Mouse (Mus musculus) embryonic facial prominence, embryonic 11.5 days (tissue): ENCODE measurements around the gene Armc5. TPM values are rescaled to one million over a fixed set of nuclear protein-coding genes. Genes with fewer than 3 reads are reported as not detected.
A peak's percentile ranks its signal among the peaks of the same experiment; 100 is the strongest.

Experiments used
- ATAC-seq: fragments of 200-750 bp; cut with Nextera tagmentation; replicated peaks from 2 replicates; pipeline ENCODE4 v1.8.0; 2017; ENCODE audit warnings: low read depth; ENCODE audit not compliant: insufficient number of reproducible peaks, low FRiP score, low TSS enrichment
- DNase-seq: peaks from one replicate; pipeline ENCODE4 v3.0.0-alpha.2; 2015; ENCODE audit warnings: low spot score
- H3K27ac ChIP-seq: fragments of 300-500 bp; sonication (generic); replicated peaks from 2 replicates; pipeline ENCODE4 v1.5.1; 2014; ENCODE audit warnings: mild to moderate bottlenecking, low read depth, low read length, control low read depth
- H3K27me3 ChIP-seq: fragments of 300-500 bp; sonication (generic); 2 replicates; pipeline ENCODE4 v1.6.1; 2014; ENCODE audit warnings: mild to moderate bottlenecking, low read length, moderate library complexity, mixed read lengths; ENCODE audit not compliant: control insufficient read depth, insufficient read depth
- H3K36me3 ChIP-seq: fragments of 300-500 bp; sonication (generic); replicated peaks from 2 replicates; pipeline ENCODE4 v1.6.1; 2014; ENCODE audit warnings: low read depth, mild to moderate bottlenecking, low read length, moderate library complexity, mixed read lengths; ENCODE audit not compliant: control insufficient read depth, insufficient read depth
- H3K4me1 ChIP-seq: fragments of 300-500 bp; sonication (generic); 2 replicates; pipeline ENCODE4 v1.6.1; 2014; ENCODE audit warnings: low read length, mixed read lengths; ENCODE audit not compliant: control insufficient read depth, insufficient read depth
- H3K4me2 ChIP-seq: fragments of 300-500 bp; sonication (generic); 2 replicates; pipeline ENCODE4 v1.6.1; 2014; ENCODE audit warnings: low read depth, mild to moderate bottlenecking, control low read depth, low read length, moderate library complexity
- H3K4me3 ChIP-seq: fragments of 300-500 bp; sonication (generic); 2 replicates; pipeline ENCODE4 v1.5.1; 2014; ENCODE audit warnings: low read depth, low read length, control low read depth
- H3K9ac ChIP-seq: fragments of 300-500 bp; sonication (generic); replicated peaks from 2 replicates; pipeline ENCODE4 v1.6.1; 2014; ENCODE audit warnings: mild to moderate bottlenecking, control low read depth, low read length
- H3K9me3 ChIP-seq: fragments of 300-500 bp; sonication (generic); replicated peaks from 2 replicates; pipeline ENCODE4 v1.6.1; 2016; ENCODE audit warnings: mild to moderate bottlenecking, low read length, inconsistent platforms, mixed read lengths; ENCODE audit not compliant: control insufficient read depth
- WGBS: fragments of 180-500 bp; shearing (Covaris S2); extraction: QIAGEN DNeasy Blood & Tissue Kit; methylation state at CpG from one replicate; pipeline ENCODE4 v1.1.7; 2014; 5-methylcytosine and 5-hydroxymethylcytosine counted together
- polyA plus RNA-seq: library from polyadenylated mRNA; unstranded; fragments of >200 nt; fragmentation: Nextera tagmentation; extraction: Ambion mirVana; gene quantifications from 2 replicates; pipeline ENCODE4 v1.2.1, GENCODE M21; 2014

The Armc5 gene
- polyA plus RNA-seq, 1 experiment from 2014 or later: 6.6 TPM

- 23% methylated on average over 4 of the region's 4 CpGs for WGBS
- ATAC-seq: no peak
Observed at GRCm38 (mm10) chr7:128238991-128239390, 1.8 kb downstream of the Armc5 start.

GRCm38 (mm10) chr7:128240131-128240784 lies 3.1 kb downstream of the Armc5 start:
- WGBS: 93% methylated on average over 27 of the region's 27 CpGs

More at GRCm38 (mm10) chr7:128238991-128239390, 1.8 kb downstream of the Armc5 start:
- H3K4me3 ChIP-seq: peak overlapping the region; percentile 36; the same call in 1 of the 2 replicates
- DNase-seq: peak; percentile 71
- H3K9ac ChIP-seq: no peak overlapping the region; the same call in 1 of the 2 replicates
- H3K27me3 ChIP-seq: no peaks in the 10 kb centered on the region
- no peaks in the 10 kb centered on the region for H3K36me3 ChIP-seq
- H3K4me2 ChIP-seq: peak overlapping the region; percentile 55; the same call in 1 of the 2 replicates
- no peaks in the 10 kb centered on the region for H3K4me1 ChIP-seq
- H3K9me3 ChIP-seq: no peaks in the 10 kb centered on the region
- 0 out of 2 replicates have a peak overlapping the region, but pooled peaks have one; percentile 28 for H3K27ac ChIP-seq

DNA sequence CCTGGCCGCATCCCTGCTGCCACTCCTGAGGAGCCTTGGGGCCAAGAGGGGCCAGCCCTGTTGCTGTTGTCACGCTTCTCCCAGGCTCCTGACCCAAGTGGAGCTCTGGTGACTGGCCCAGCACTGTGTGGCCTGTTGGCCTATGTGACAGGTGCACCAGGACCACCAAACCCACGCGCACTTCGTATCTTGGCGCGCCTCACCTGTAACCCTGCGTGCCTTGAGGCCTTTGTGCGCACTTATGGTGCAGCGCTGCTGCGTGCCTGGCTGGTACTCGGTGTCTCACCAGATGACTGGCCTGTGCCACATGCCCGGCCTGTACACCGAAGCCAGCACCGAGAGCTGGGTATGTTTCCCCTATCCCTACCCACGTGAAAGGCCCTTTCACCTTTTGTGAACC lies 5.2 kb downstream of the Armc5 start:
- Histone ChIP-seq H3K27me3 (no peaks in the 10 kb centered on the region), H3K27ac (no peak overlapping the region), H3K9ac (no peak overlapping the region), H3K36me3 (no peaks in the 10 kb centered on the region; the same call in 1 of the 2 replicates), H3K4me2 (no peak overlapping the region), H3K4me3 (no peak overlapping the region), H3K4me1 (no peaks in the 10 kb centered on the region), H3K9me3 (no peaks in the 10 kb centered on the region)
- DNase-seq (no peak), ATAC-seq (no peak)
- WGBS: 94% methylated on average over 16 of the region's 16 CpGs

More at GRCm38 (mm10) chr7:128240131-128240784, 3.1 kb downstream of the Armc5 start:
- Histone ChIP-seq H3K4me3 (no peak overlapping the region), H3K9me3 (no peaks in the 10 kb centered on the region), H3K27me3 (no peaks in the 10 kb centered on the region), H3K36me3 (no peaks in the 10 kb centered on the region; the same call in 1 of the 2 replicates), H3K27ac (no peak overlapping the region), H3K4me2 (no peak overlapping the region), H3K9ac (no peak overlapping the region), H3K4me1 (no peaks in the 10 kb centered on the region)
- DNase-seq (no peak), ATAC-seq (no peak)

GRCm38 (mm10) chr7:128243921-128244320 lies 6.8 kb downstream of the Armc5 start:
- Histone ChIP-seq H3K4me1 (no peaks in the 10 kb centered on the region), H3K27me3 (no peaks in the 10 kb centered on the region), H3K9ac (no peak overlapping the region), H3K4me2 (no peak overlapping the region), H3K4me3 (no peak overlapping the region), H3K36me3 (no peaks in the 10 kb centered on the region; the same call in 1 of the 2 replicates), H3K27ac (no peak overlapping the region), H3K9me3 (no peaks in the 10 kb centered on the region)
- WGBS: 35% methylated on average over 10 of the region's 10 CpGs
- DNase-seq (no peak), ATAC-seq (no peak)

DNA sequence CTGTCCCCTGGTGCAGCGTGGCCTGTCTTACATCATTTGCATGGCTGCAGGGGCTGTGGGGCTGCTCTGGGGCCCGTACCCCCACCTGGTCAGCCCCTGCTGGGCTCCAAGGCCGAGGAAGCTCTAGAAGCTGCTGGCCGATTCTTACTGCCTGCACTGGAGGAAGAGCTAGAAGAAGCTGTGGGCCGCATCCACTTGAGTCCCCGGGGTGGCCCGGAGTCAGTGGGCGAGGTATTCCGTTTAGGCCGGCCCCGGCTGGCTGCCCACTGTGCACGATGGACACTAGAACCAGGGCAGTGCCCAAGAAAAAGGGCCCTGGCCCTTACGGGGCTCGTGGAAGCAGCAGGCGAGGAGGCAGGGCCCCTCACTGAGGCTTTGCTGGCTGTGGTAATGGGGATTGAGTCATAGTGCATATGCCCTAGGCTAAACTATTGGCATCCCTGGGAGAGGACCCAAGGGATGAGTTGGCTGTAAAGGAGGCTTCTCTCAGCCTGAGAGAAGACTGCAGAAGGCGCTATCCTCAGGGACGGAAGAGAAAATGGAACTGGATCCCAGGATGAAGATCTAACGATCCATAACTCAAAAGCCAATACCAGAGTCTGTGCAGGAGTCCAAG lies 7.4 kb downstream of the Armc5 start:
- Histone ChIP-seq H3K9ac (no peak overlapping the region), H3K27me3 (no peaks in the 10 kb centered on the region), H3K9me3 (no peaks in the 10 kb centered on the region), H3K4me2 (no peak overlapping the region), H3K4me3 (no peak overlapping the region), H3K4me1 (no peaks in the 10 kb centered on the region), H3K36me3 (no peaks in the 10 kb centered on the region; the same call in 1 of the 2 replicates), H3K27ac (no peak overlapping the region)
- no peak for DNase-seq
- ATAC-seq: no peak
- 85% methylated on average over 18 of the region's 18 CpGs for WGBS

GRCm38 (mm10) chr7:128245547-128245946 lies 8.4 kb downstream of the Armc5 start:
- WGBS: 79% methylated on average over 4 of the region's 4 CpGs
- Histone ChIP-seq H3K4me2 (no peak overlapping the region), H3K9ac (no peak overlapping the region), H3K36me3 (no peaks in the 10 kb centered on the region; the same call in 1 of the 2 replicates), H3K4me3 (no peak overlapping the region), H3K27me3 (no peaks in the 10 kb centered on the region), H3K27ac (no peak overlapping the region), H3K9me3 (no peaks in the 10 kb centered on the region), H3K4me1 (no peaks in the 10 kb centered on the region)
- ATAC-seq (no peak), DNase-seq (no peak)

- peak; percentile 55 for DNase-seq
- no peaks in the 10 kb centered on the region for H3K27me3 ChIP-seq
- H3K9ac ChIP-seq: peak within 1 kb of the TSS; percentile 72
- H3K27ac ChIP-seq: peak within 1 kb of the TSS; percentile 56; the same call in 1 of the 2 replicates
- ATAC-seq: peak; percentile 31
- no peaks in the 10 kb centered on the region for H3K4me1 ChIP-seq
- no peaks in the 10 kb centered on the region; the same call in 1 of the 2 replicates for H3K36me3 ChIP-seq
- H3K4me2 ChIP-seq: peak within 1 kb of the TSS; percentile 72
- 3% methylated on average over 30 of the region's 30 CpGs for WGBS
- H3K4me3 ChIP-seq: peak within 1 kb of the TSS; percentile 45
- no peaks in the 10 kb centered on the region for H3K9me3 ChIP-seq
Observed at GRCm38 (mm10) chr7:128246496-128247391, 9.6 kb downstream of the Armc5 start, which contains the start of gene Tgfb1i1. TSS of gene Tgfb1i1 (plus strand) at chr7:128246812.
